ENCODE assay signal across 20 mouse cellular contexts in the genomic region with DNA sequence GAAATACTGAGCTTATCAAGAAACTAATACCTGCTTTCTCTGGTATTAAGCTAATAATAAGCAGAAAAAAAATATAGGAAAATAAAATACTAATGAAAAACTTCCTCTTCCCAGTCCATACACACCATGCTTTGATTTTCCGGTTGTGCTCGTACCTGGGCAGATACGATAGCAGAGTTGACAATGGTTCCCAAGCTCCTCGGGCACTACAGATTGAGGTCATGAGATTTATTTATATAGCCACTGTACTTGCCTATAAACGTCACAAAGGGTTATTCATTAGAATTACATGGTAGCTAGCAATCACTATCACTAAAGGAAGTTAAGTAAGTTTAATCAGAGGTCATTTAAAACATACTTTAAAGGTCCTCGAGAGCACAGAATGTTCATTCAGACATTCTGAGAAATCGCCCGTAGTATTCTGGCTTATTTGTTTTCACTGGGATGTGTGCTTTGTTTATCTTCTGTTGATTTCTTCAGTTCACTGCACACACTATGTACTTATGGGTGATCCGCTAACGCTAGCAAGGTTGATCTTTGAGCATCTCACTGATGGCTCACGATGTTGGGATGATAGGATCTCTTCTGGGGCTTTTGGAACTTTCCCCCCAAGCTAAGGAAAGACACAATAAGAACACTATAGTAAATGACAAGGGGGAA.
"Had no signal": no experiment of that assay in that cellular context is flagged by ENCODE, and none has a peak within 500 bp of the region (broad histone marks: within the 10 kb centered on the region; RNA-seq: fewer than 3 reads in every experiment).

No protein-coding gene starts in this region.

- H3K27me3 ChIP-seq: midbrain, embryonic 12.5 days; neural tube, embryonic 13.5 days; neural tube, embryonic 15.5 days had no signal

- H3K9me3 ChIP-seq: midbrain, embryonic 10.5 days; midbrain, embryonic 12.5 days; neural tube, embryonic 13.5 days; neural tube, embryonic 15.5 days had no signal

- DNase-seq: lung, adult 18-20 months; lung, embryonic 14.5 days; lung, postnatal 10 days; lung, postnatal 4 days; midbrain, embryonic 14.5 days; retina, postnatal 1 day; right cerebral cortex, adult 18-20 months; right cerebral cortex, postnatal 25 days; right cerebral cortex, postnatal 4 days; spleen, adult 18-20 months; thymus, adult 18-20 months; thymus, postnatal 14 days; thymus, postnatal 36 days had no signal

- ATAC-seq: midbrain, embryonic 16.5 days had no signal

- H3K4me2 ChIP-seq: lung, embryonic 14.5 days; midbrain, embryonic 12.5 days; neural tube, embryonic 13.5 days; neural tube, embryonic 15.5 days had no signal

- H3K36me3 ChIP-seq: midbrain, embryonic 10.5 days; midbrain, embryonic 12.5 days; neural tube, embryonic 13.5 days; neural tube, embryonic 15.5 days had no signal

- H3K4me3 ChIP-seq: midbrain, embryonic 10.5 days; midbrain, embryonic 12.5 days; myocyte; neural tube, embryonic 13.5 days; neural tube, embryonic 15.5 days had no signal

- H3K4me1 ChIP-seq: midbrain, embryonic 10.5 days; midbrain, embryonic 12.5 days; neural tube, embryonic 13.5 days; neural tube, embryonic 15.5 days had no signal

- H3K9ac ChIP-seq: liver, embryonic 14.5 days; lung, embryonic 14.5 days; midbrain, embryonic 12.5 days; neural tube, embryonic 13.5 days; neural tube, embryonic 15.5 days had no signal

- H3K27ac ChIP-seq: liver, embryonic 14.5 days; midbrain, embryonic 10.5 days; midbrain, embryonic 12.5 days; neural tube, embryonic 13.5 days; neural tube, embryonic 15.5 days had no signal
